Comparison of ENCODE assay signal across 7 mouse cellular contexts in genomic region chr1:151287451-151287850, GRCm38 (mm10). TPM values are rescaled to one million over a fixed set of nuclear protein-coding genes. Genes with fewer than 3 reads are reported as not detected.
DNase-seq lines count a peak whose midpoint lies in the region; ATAC-seq and TF ChIP-seq lines count a peak whose summit lies in the region.

No protein-coding gene starts in this region.

- peaks cover 31% of the 10 kb centered on the region for H3K4me1 ChIP-seq in G1E (ENCODE audit: insufficient read depth, low read depth, low read length)
- peaks cover 9% of the 10 kb centered on the region; the same call in 1 of the 2 replicates for H3K4me1 ChIP-seq in heart, postnatal 0 days (ENCODE audit: control insufficient read depth, insufficient read depth)
- no peaks in the 10 kb centered on the region for H3K4me1 ChIP-seq in midbrain, embryonic 14.5 days (ENCODE audit: control insufficient read depth, insufficient read depth, low read length)
- H3K4me1 ChIP-seq in hindbrain, embryonic 11.5 days (replicated peaks; ENCODE audit: control insufficient read depth, insufficient read depth, low read length) = no peaks in the 10 kb centered on the region

- H3K4me3 ChIP-seq in G1E (ENCODE audit: low read depth, low read length) = peak overlapping the region; percentile 46; the same call in 1 of the 2 replicates
- no peak overlapping the region for H3K4me3 ChIP-seq in heart, postnatal 0 days (ENCODE audit: low read depth, low read length)
- no peak overlapping the region for H3K4me3 ChIP-seq in midbrain, embryonic 14.5 days (replicated peaks; ENCODE audit: low read depth, low read length)
- H3K4me3 ChIP-seq in hindbrain, embryonic 11.5 days (ENCODE audit: low read depth, low read length) = no peak overlapping the region

- H3K27ac ChIP-seq in heart, postnatal 0 days (ENCODE audit: low read depth) = peak overlapping the region; percentile 47; the same call in 1 of the 2 replicates
- no peak overlapping the region for H3K27ac ChIP-seq in midbrain, embryonic 14.5 days (replicated peaks; ENCODE audit: low read depth, low read length)
- no peak overlapping the region for H3K27ac ChIP-seq in hindbrain, embryonic 11.5 days (ENCODE audit: low read depth, low read length)

- intact Hi-C loops in left cerebral cortex, postnatal 14 days (cut with DNase I) = no loop called here

- H3K27me3 ChIP-seq in G1E (ENCODE audit: insufficient read depth, low read length) = no peaks in the 10 kb centered on the region
- H3K27me3 ChIP-seq in heart, postnatal 0 days (ENCODE audit: control insufficient read depth, insufficient read depth, low read length) = no peaks in the 10 kb centered on the region
- H3K27me3 ChIP-seq in midbrain, embryonic 14.5 days (ENCODE audit: control insufficient read depth, insufficient read depth, low read length) = no peaks in the 10 kb centered on the region
- H3K27me3 ChIP-seq in hindbrain, embryonic 11.5 days (ENCODE audit: control insufficient read depth, insufficient read depth, low read length) = no peaks in the 10 kb centered on the region

- H3K36me3 ChIP-seq in G1E (replicated peaks) = no peaks in the 10 kb centered on the region
- H3K36me3 ChIP-seq in heart, postnatal 0 days (replicated peaks; ENCODE audit: control insufficient read depth, insufficient read depth, low read length) = no peaks in the 10 kb centered on the region
- H3K36me3 ChIP-seq in midbrain, embryonic 14.5 days (ENCODE audit: control insufficient read depth, insufficient read depth, low read length) = no peaks in the 10 kb centered on the region
- H3K36me3 ChIP-seq in hindbrain, embryonic 11.5 days (ENCODE audit: control insufficient read depth, insufficient read depth, low read length) = no peaks in the 10 kb centered on the region

- ATAC-seq in G1E (ENCODE audit: extremely low read depth, insufficient number of reproducible peaks, low FRiP score, poor library complexity, severe bottlenecking) = peak; percentile 58
- ATAC-seq in heart, postnatal 0 days (ENCODE audit: insufficient read depth, low read depth) = no peak
- no peak for ATAC-seq in midbrain, embryonic 14.5 days (ENCODE audit: low FRiP score, low TSS enrichment)
- no peak for ATAC-seq in hindbrain, embryonic 11.5 days (ENCODE audit: low FRiP score)

- DNase-seq in G1E (ENCODE audit: low spot score) = peak; percentile 36
- peak; percentile 15 for DNase-seq in brain, embryonic 14.5 days (ENCODE audit: low read depth)
- DNase-seq in heart, postnatal 0 days (ENCODE audit: low spot score) = peak; percentile 55
- DNase-seq in left cerebral cortex, postnatal 14 days (ENCODE audit: low spot score in 2 of 2) = peak; percentile 40 to 47
- peak; percentile 52 to 56 for DNase-seq in monocyte, adult 2 months (ENCODE audit: low read depth in 1 of 2, low spot score in 2 of 2)
- DNase-seq in midbrain, embryonic 14.5 days = no peak
- no peak for DNase-seq in hindbrain, embryonic 11.5 days (ENCODE audit: low spot score)

- TF ChIP-seq POLR2A in brain, embryonic 14.5 days (IDR thresholded peaks at IDR 0.05; ENCODE audit: borderline replicate concordance, extremely low read depth, insufficient read depth, insufficient read length, poor library complexity, severe bottlenecking) = no peak

- no peak for TF ChIP-seq EP300 in heart, postnatal 0 days (IDR thresholded peaks at IDR 0.05; ENCODE audit: low read depth)

- H3K9ac ChIP-seq in heart, postnatal 0 days (replicated peaks; ENCODE audit: low read depth, low read length) = no peak overlapping the region
- no peak overlapping the region for H3K9ac ChIP-seq in midbrain, embryonic 14.5 days (replicated peaks; ENCODE audit: low read length)
- no peak overlapping the region for H3K9ac ChIP-seq in hindbrain, embryonic 11.5 days (ENCODE audit: low read depth, low read length)

- no peaks in the 10 kb centered on the region for H3K9me3 ChIP-seq in G1E (replicated peaks)
- no peaks in the 10 kb centered on the region for H3K9me3 ChIP-seq in heart, postnatal 0 days (replicated peaks; ENCODE audit: control insufficient read depth, low read length)
- no peaks in the 10 kb centered on the region for H3K9me3 ChIP-seq in midbrain, embryonic 14.5 days (ENCODE audit: control insufficient read depth, low read length)
- H3K9me3 ChIP-seq in hindbrain, embryonic 11.5 days (ENCODE audit: control insufficient read depth, low read length) = no peaks in the 10 kb centered on the region

- H3K4me2 ChIP-seq in heart, postnatal 0 days (ENCODE audit: low read depth, low read length) = peak overlapping the region; percentile 29; the same call in 1 of the 2 replicates
- H3K4me2 ChIP-seq in midbrain, embryonic 14.5 days (ENCODE audit: low read length) = no peak overlapping the region
- H3K4me2 ChIP-seq in hindbrain, embryonic 11.5 days (replicated peaks; ENCODE audit: low read depth, low read length) = no peak overlapping the region

- no peak for TF ChIP-seq CTCF in G1E (IDR thresholded peaks at IDR 0.05; ENCODE audit: low read depth, low read length)
- TF ChIP-seq CTCF in brain, embryonic 14.5 days (IDR thresholded peaks at IDR 0.05; ENCODE audit: borderline replicate concordance, extremely low read depth, insufficient read depth, insufficient read length) = no peak
- no peak for TF ChIP-seq CTCF in heart, postnatal 0 days (IDR thresholded peaks at IDR 0.05; ENCODE audit: low read depth)

- 47% methylated on average over 12 of the region's 12 CpGs for WGBS in heart, postnatal 0 days
- 86% methylated on average over 12 of the region's 12 CpGs for WGBS in midbrain, embryonic 14.5 days
- WGBS in hindbrain, embryonic 11.5 days = 66% methylated on average over 12 of the region's 12 CpGs

RNA-seq across cellular contexts. Expression of gene Ivns1abp, which starts 56.8 kb away (rescaled TPM):
- total RNA-seq in G1E (2014; fragmentation: Nextera tagmentation) = 899 and 907 TPM in 2 replicates
- total RNA-seq in G1E (2017) = 1,364 and 1,435 TPM in 2 replicates
- polyA plus RNA-seq in G1E (2012) = 182 and 230 TPM in 2 replicates
- 203 and 240 TPM in 2 replicates for polyA plus RNA-seq in brain, embryonic 14.5 days (2012; rRNA removed)
- total RNA-seq in heart, postnatal 0 days (2014; rRNA removed; ENCODE audit: low replicate concordance) = 385 and 413 TPM in 2 replicates
- polyA plus RNA-seq in heart, postnatal 0 days (2015; fragmentation: Nextera tagmentation; extraction: Ambion mirVana) = 272 and 278 TPM in 2 replicates
- 100 to 1,000 TPM; 125 to 135 TPM for total RNA-seq in left cerebral cortex, postnatal 14 days (2021)
- 182 and 297 TPM in 2 replicates for polyA plus RNA-seq in midbrain, embryonic 14.5 days (2014; fragmentation: Nextera tagmentation; extraction: Ambion mirVana)
- polyA plus RNA-seq in hindbrain, embryonic 11.5 days (2014; fragmentation: Nextera tagmentation; extraction: Ambion mirVana) = 340 and 415 TPM in 2 replicates

Comparison
In these comparisons a context has a peak if more than half of its experiments do, and no peak if none do; other contexts are left out.
1. DNase-seq: peak in G1E (single experiment), brain, embryonic 14.5 days (single experiment), heart, postnatal 0 days (single experiment), left cerebral cortex, postnatal 14 days (2 of 2) and monocyte, adult 2 months (2 of 2); none in midbrain, embryonic 14.5 days (single experiment) and hindbrain, embryonic 11.5 days (single experiment).